Mouse (Mus musculus) CH12.LX (cell line): Measurements from ENCODE around the gene Kif22. TPM values are rescaled to one million over a fixed set of nuclear protein-coding genes. Genes with fewer than 3 reads are reported as not detected.

ENCODE experiments used
- DNase-seq: peaks from one replicate; pipeline ENCODE4 v3.0.0-alpha.2; 2013; ENCODE audit errors: extremely low read depth
- H3K27ac ChIP-seq: 2 replicates; pipeline ENCODE4 v1.5.1; 2012; ENCODE audit warnings: low read depth, mild to moderate bottlenecking, control low read depth, moderate library complexity; ENCODE audit not compliant: insufficient read depth
- H3K27me3 ChIP-seq: replicated peaks from 2 replicates; pipeline ENCODE3; 2012; ENCODE audit warnings: inconsistent platforms
- H3K36me3 ChIP-seq, 2 experiments: replicated peaks in 1 of 2; 2 replicates each; pipeline versions ENCODE3 to v1.6.1; 2012; ENCODE audit warnings: inconsistent platforms in 1 of 2, low read length in 1 of 2, mild to moderate bottlenecking in 1 of 2, mixed read lengths in 1 of 2, moderate library complexity in 1 of 2; ENCODE audit not compliant: control insufficient read depth in 1 of 2, insufficient read depth in 1 of 2
- H3K4me1 ChIP-seq, 2 experiments: 2 replicates each; pipeline ENCODE4 v1.6.1; 2012; ENCODE audit warnings: inconsistent platforms in 1 of 2, moderate library complexity in 1 of 2; ENCODE audit not compliant: insufficient read depth in 2 of 2, control insufficient read depth in 1 of 2
- H3K4me2 ChIP-seq: 2 replicates; pipeline ENCODE4 v1.6.1; 2012; ENCODE audit warnings: low read depth, mild to moderate bottlenecking, control low read depth; ENCODE audit not compliant: poor library complexity, insufficient read depth, severe bottlenecking
- H3K4me3 ChIP-seq, 3 experiments: fragments of 150-350 bp in 1 of 3; sonication (generic) in 1 of 3; replicated peaks in 1 of 3; 2 replicates each; pipeline versions ENCODE3 to v1.5.1; 2011 to 2012; ENCODE audit warnings: low read depth in 2 of 3, low read length in 2 of 3, mild to moderate bottlenecking in 2 of 3, moderate library complexity in 2 of 3, control low read depth in 1 of 3, improper control_type of control experiment in 1 of 3, inconsistent platforms in 1 of 3, mixed read lengths in 1 of 3; ENCODE audit not compliant: poor library complexity in 1 of 3
- H3K79me2 ChIP-seq: replicated peaks from 2 replicates; pipeline ENCODE4 v1.6.1; 2012; ENCODE audit warnings: mild to moderate bottlenecking, moderate library complexity; ENCODE audit not compliant: control insufficient read depth, poor library complexity, insufficient read depth, severe bottlenecking; ENCODE audit errors: extremely low read depth
- H3K9ac ChIP-seq: 2 replicates; pipeline ENCODE4 v1.6.1; 2012; ENCODE audit warnings: low read depth, mild to moderate bottlenecking, control low read depth, moderate library complexity; ENCODE audit not compliant: insufficient read depth
- H3K9me3 ChIP-seq: replicated peaks from 2 replicates; pipeline ENCODE3; 2012; ENCODE audit warnings: low read length, inconsistent platforms, mixed read lengths
- BHLHE40 ChIP-seq: IDR thresholded peaks from 2 replicates; pipeline ENCODE4 v1.6.1; 2011; ENCODE audit warnings: mild to moderate bottlenecking, low read depth, low read length, improper control_type of control experiment
- CTCF ChIP-seq, 2 experiments: IDR thresholded peaks in 1 of 2; conservative IDR thresholded peaks in 1 of 2; 2 replicates each; pipeline ENCODE4 v1.5.1; 2011 to 2012; ENCODE audit warnings: low read depth in 2 of 2, low read length in 2 of 2, improper control_type of control experiment in 1 of 2, inconsistent platforms in 1 of 2, mild to moderate bottlenecking in 1 of 2, moderate library complexity in 1 of 2
- ELF1 ChIP-seq: IDR thresholded peaks from 2 replicates; pipeline ENCODE4 v1.6.1; 2014; ENCODE audit warnings: low read depth, mild to moderate bottlenecking, inconsistent platforms, low read length, improper control_type of control experiment
- EP300 ChIP-seq: IDR thresholded peaks from 2 replicates; pipeline ENCODE4 v1.6.1; 2011; ENCODE audit warnings: low read length, improper control_type of control experiment
- IRF4 ChIP-seq: IDR thresholded peaks from 2 replicates; pipeline ENCODE4 v1.6.1; 2014; ENCODE audit warnings: low read depth, mild to moderate bottlenecking, inconsistent platforms, low read length, improper control_type of control experiment
- KAT2A ChIP-seq: IDR thresholded peaks from 2 replicates; pipeline ENCODE4 v1.6.1; 2012; ENCODE audit warnings: low read length, improper control_type of control experiment, inconsistent platforms; ENCODE audit not compliant: insufficient replicate concordance
- MAFK ChIP-seq: IDR thresholded peaks from 2 replicates; pipeline ENCODE4 v1.6.1; 2011; ENCODE audit warnings: low read length, improper control_type of control experiment; ENCODE audit not compliant: insufficient replicate concordance
- MAZ ChIP-seq: IDR thresholded peaks from 2 replicates; pipeline ENCODE4 v1.6.1; 2012; ENCODE audit warnings: low read depth, mild to moderate bottlenecking, inconsistent platforms, low read length, improper control_type of control experiment, moderate library complexity
- MEF2A ChIP-seq: IDR thresholded peaks from 2 replicates; pipeline ENCODE4 v1.6.1; 2014; ENCODE audit warnings: low read depth, mild to moderate bottlenecking, inconsistent platforms, low read length, improper control_type of control experiment, borderline replicate concordance
- MXI1 ChIP-seq: IDR thresholded peaks from 2 replicates; pipeline ENCODE4 v1.6.1; 2011; ENCODE audit warnings: mild to moderate bottlenecking, low read depth, low read length, improper control_type of control experiment
- PAX5 ChIP-seq: IDR thresholded peaks from 2 replicates; pipeline ENCODE4 v1.6.1; 2012; ENCODE audit warnings: low read length, inconsistent platforms, mixed read lengths
- POLR2A ChIP-seq: IDR thresholded peaks from 2 replicates; pipeline ENCODE4 v1.6.1; 2011; ENCODE audit warnings: low read depth, mild to moderate bottlenecking, improper control_type of control experiment, low read length
- POLR2AphosphoS2 ChIP-seq: IDR thresholded peaks from 2 replicates; pipeline ENCODE4 v1.6.1; 2011; ENCODE audit warnings: low read depth, low read length, improper control_type of control experiment
- SIN3A ChIP-seq: IDR thresholded peaks from 2 replicates; pipeline ENCODE4 v1.6.1; 2012; ENCODE audit warnings: low read length, improper control_type of control experiment, inconsistent platforms
- TBP ChIP-seq: conservative IDR thresholded peaks from 2 replicates; pipeline ENCODE4 v1.6.1; 2011; ENCODE audit warnings: low read depth, low read length, improper control_type of control experiment
- TCF12 ChIP-seq: IDR thresholded peaks from 2 replicates; pipeline ENCODE4 v1.6.1; 2014; ENCODE audit warnings: low read depth, mild to moderate bottlenecking, inconsistent platforms, low read length, improper control_type of control experiment
- USF1 ChIP-seq: IDR thresholded peaks from 2 replicates; pipeline ENCODE4 v1.6.1; 2014; ENCODE audit warnings: low read depth, mild to moderate bottlenecking, inconsistent platforms, low read length, improper control_type of control experiment
- ZKSCAN1 ChIP-seq: IDR thresholded peaks from 2 replicates; pipeline ENCODE4 v1.6.1; 2012; ENCODE audit warnings: low read depth, inconsistent platforms, low read length, improper control_type of control experiment, borderline replicate concordance
- dilution Hi-C: fragments of 300-500 bp; cut with MboI; formaldehyde crosslinking; loops from 2 replicates; pipeline ENCODE4 v1.14.3; 2020; ENCODE audit warnings: low sequenced_read_pairs; ENCODE audit not compliant: extremely low pct_unique_long_range_greater_than_20kb, extremely low pct_ligation_motif_present
- in situ Hi-C: fragments of 300-500 bp; cut with MboI; formaldehyde crosslinking; loops from 3 replicates; pipeline ENCODE4 v1.14.3; 2019; ENCODE audit warnings: low sequenced_read_pairs, low pct_ligation_motif_present, low pct_unique_long_range_greater_than_20kb, mixed read lengths
- polyA plus RNA-seq: library from polyadenylated mRNA; unstranded; fragments of >175 nt; gene quantifications from 2 replicates; pipeline ENCODE4 v1.2.1, GENCODE M21; 2012; ENCODE audit warnings: low read depth; ENCODE audit not compliant: insufficient read length
- total RNA-seq, 2 experiments: library from RNA; depleted of rRNA; stranded (reverse); fragments of 300-350 nt in 1 of 2; fragments of >200 nt in 1 of 2; gene quantifications; 2 replicates each; pipeline ENCODE4 v1.2.3; 2012 to 2014

Kif22 gene
- total and polyA plus RNA-seq, 3 experiments = 54.2 to 86.2 (median 58.1) TPM

DNA sequence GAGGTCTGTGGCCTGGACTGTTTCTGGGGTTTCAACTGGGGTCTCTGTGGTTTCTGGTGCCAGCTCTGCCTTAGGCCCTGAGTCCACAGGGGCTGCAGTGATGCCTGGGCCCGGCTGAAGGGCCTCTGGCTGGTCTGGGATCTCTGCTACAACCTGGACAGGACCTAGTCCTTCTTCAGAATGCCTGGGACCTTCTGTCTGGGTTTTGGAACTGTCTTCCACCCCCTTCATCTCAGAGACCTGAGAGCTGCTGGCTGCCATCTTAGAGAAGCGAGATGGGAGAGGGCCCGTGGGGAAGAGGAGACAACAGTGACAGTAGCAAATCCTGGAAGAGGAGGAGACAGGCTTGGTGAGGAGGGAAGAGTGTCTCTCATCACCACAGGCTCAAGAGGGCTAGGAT, 22.2 kb downstream of the Kif22 start:
- H3K27ac ChIP-seq = no peak overlapping the region
- H3K4me3 ChIP-seq = no peak overlapping the region
- H3K4me2 ChIP-seq = no peak overlapping the region
- no peak for DNase-seq
- TF ChIP-seq USF1 (no peak), EP300 (no peak), MAZ (no peak), IRF4 (no peak), MXI1 (no peak), ZKSCAN1 (no peak), SIN3A (no peak), TCF12 (no peak), PAX5 (no peak), ELF1 (no peak), MEF2A (no peak), POLR2AphosphoS2 (no peak), MAFK (no peak)
- dilution Hi-C loops (no loop called here), in situ Hi-C loops (loop anchor here (5.0 kb wide), 1 partner anchor 133 kb away; no protein-coding TSS in a partner anchor)
- H3K9ac ChIP-seq = no peak overlapping the region
- H3K4me1 ChIP-seq = peaks cover 26 to 72% of the 10 kb centered on the region in 2 experiments
- no peaks in the 10 kb centered on the region for H3K9me3 ChIP-seq
- peaks cover 19% of the 10 kb centered on the region for H3K79me2 ChIP-seq
- H3K36me3 ChIP-seq = peaks cover 21 to 65% of the 10 kb centered on the region in 2 experiments
- H3K27me3 ChIP-seq = no peaks in the 10 kb centered on the region

DNA sequence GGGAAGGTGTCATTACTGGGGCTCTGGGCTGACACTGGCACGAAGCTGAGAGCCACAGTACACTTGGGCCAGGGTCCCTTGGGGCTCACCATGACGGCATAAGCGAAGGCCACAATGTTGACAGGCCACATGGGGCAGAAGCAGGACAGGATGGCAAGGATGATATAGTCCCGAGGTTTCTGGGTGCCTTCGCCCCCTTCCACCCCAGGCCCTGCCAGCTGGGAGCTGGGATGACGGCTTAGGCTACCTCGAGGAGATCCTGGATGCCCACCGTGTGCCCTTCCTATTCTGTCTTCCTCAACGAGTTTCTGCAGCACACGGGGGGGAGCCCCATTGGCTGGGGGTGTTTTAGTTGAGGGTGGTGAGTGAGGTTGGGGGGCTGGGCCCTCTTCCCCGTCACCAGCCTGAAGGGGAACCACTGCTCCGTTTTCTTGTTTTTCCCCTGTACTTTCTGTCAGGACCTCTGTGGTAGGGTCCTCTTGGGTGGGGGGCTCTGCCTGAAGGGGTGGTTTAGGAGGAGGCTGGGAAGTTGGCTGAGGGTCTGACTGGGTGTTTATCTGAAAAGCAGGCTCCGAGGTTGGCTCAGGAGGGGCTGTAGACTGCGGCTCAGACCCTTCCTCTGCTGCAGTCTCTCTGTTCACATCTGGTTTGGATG, 22.8 kb downstream of the Kif22 start:
- Histone ChIP-seq H3K9me3 (no peaks in the 10 kb centered on the region), H3K9ac (no peak overlapping the region), H3K79me2 (peaks cover 13% of the 10 kb centered on the region), H3K4me1 (peaks cover 28 to 74% of the 10 kb centered on the region in 2 experiments), H3K27me3 (no peaks in the 10 kb centered on the region), H3K27ac (no peak overlapping the region), H3K4me3 (no peak overlapping the region), H3K36me3 (peaks cover 23 to 63% of the 10 kb centered on the region in 2 experiments), H3K4me2 (no peak overlapping the region)
- dilution Hi-C loops = no loop called here
- no peak for TF ChIP-seq CTCF (conservative IDR thresholded peaks at IDR 0.05 in 1 of 2, IDR thresholded peaks at IDR 0.05 in 1 of 2; ENCODE audit: low read depth in 2 of 2, low read length in 2 of 2)
- no peak for TF ChIP-seq IRF4
- no peak for TF ChIP-seq TBP
- TF ChIP-seq BHLHE40 = no peak
- TF ChIP-seq TCF12 = no peak
- no peak for TF ChIP-seq POLR2A
- TF ChIP-seq KAT2A = no peak
- no peak for DNase-seq
- in situ Hi-C loops = loop anchor here (5.0 to 10.0 kb wide), 2 partner anchors 57 to 315 kb away; partner anchors contain the start of gene Coro1a
